Mouse (Mus musculus) adrenal gland, adult 18-20 months (tissue): ENCODE results near the gene Oxsm. TPM values are rescaled to one million over a fixed set of nuclear protein-coding genes. Genes with fewer than 3 reads are reported as not detected.

Experiments
- DNase-seq, 2 experiments: peaks; one replicate each; pipeline ENCODE4 v3.0.0; 2021 to 2022; ENCODE audit warnings: low spot score in 2 of 2
- total RNA-seq, 2 experiments: library from RNA; stranded (reverse); gene quantifications; 1 replicate in 1 of 2; 2 replicates in 1 of 2; pipeline ENCODE4 v1.2.3; 2021

The Oxsm gene
- total RNA-seq, 2 experiments from 2014 or later: 15.7 to 16.7 TPM

- DNase-seq: peak; percentile 87 to 89
These were observed 6.5 kb downstream of the Oxsm start for GRCm38 (mm10) chr14:16242947-16243602.

- DNase-seq: no peak
These were observed 7.3 kb downstream of the Oxsm start for GRCm38 (mm10) chr14:16242193-16242815.

- no peak for DNase-seq
These were observed 13.1 kb downstream of the Oxsm start for GRCm38 (mm10) chr14:16236466-16236865.

- no peak for DNase-seq
These were observed 16.1 kb downstream of the Oxsm start for GRCm38 (mm10) chr14:16233515-16233914.

GRCm38 (mm10) chr14:16230581-16230980 lies 19.0 kb downstream of the Oxsm start:
- no peak for DNase-seq

- DNase-seq: no peak
These were observed 20.2 kb downstream of the Oxsm start for GRCm38 (mm10) chr14:16229395-16229794.

GRCm38 (mm10) chr14:16219015-16219414 lies 30.6 kb downstream of the Oxsm start:
- DNase-seq: no peak

GRCm38 (mm10) chr14:16207722-16208121 lies 41.9 kb downstream of the Oxsm start:
- DNase-seq: no peak

- DNase-seq: no peak
These were observed 47.9 kb downstream of the Oxsm start for GRCm38 (mm10) chr14:16201673-16202072.

DNA sequence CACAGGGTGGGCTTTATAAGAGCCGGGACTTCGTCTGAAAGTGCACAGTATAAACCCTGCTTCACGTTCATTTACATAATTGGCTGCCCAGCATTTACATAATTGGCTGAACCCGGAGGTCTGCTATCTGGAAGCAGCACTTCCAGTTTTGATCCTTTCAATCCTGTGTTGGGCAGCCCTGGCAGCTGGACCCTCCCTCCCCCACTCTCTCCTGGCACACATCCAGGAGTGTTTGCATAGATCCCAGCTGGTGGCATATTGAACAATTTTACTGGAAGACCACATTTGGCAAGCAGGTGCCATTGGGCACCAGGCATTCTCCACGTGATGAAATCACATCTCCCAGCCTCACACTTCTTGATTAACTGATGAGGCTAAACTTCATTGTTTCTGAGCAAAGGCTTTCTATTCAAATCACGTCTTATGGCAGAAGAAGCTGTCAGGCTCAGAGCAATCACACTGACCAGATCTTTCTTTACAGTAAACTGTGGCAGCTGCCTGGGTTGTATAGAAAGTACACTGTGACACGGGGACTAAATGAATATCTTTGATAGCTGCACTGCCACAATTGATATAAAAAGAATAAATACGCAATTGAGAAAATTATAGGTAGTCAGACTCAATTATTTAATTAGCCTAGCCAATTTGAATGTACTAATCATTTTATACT lies 48.5 kb downstream of the Oxsm start:
- DNase-seq: no peak

- no peak for DNase-seq
These were observed 49.2 kb downstream of the Oxsm start for GRCm38 (mm10) chr14:16200220-16200912.

DNA sequence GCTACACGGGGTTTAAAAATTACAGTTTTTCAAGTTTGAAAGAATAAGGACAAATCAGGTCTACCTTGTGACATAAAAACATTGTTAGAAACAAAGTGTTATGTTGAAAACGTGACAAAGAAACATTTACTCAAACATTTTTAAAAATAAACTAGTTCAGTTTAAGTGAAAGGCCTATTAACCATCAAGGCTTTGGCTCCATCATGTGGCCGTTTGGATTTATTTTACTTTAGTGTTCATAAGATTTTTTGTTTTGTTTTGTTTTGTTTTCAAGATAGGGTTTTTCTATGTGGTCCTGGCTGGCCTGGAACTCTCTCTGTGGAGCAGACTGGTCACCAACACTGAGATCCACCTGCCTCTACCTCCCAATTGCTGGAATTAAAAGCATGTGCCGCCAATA lies 53.1 kb downstream of the Oxsm start:
- no peak for DNase-seq

GRCm38 (mm10) chr14:16195486-16195885 lies 54.1 kb downstream of the Oxsm start:
- DNase-seq: no peak

DNA sequence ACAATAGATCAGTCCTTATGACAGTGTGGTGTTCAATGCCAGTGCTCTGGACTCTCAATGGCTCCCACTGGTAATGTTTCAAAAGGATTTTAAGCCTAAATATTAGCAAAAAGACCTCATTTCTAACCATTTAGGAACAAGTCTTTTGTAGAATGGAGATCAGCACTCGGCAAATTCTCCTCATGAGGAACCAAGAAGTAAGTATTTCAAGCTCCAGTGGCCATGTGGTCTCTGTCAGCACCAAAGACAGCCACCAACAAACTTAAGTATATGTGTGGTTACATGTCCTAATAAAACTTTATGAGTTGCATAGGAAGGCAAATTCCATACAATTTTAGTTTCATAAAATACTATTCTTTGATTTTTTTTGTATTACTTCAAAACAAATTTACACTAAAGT lies 55.5 kb downstream of the Oxsm start:
- no peak for DNase-seq

- DNase-seq: no peak
These were observed 60.5 kb downstream of the Oxsm start for GRCm38 (mm10) chr14:16189142-16189541.

Other genes starting within 250 kb of the Oxsm start
- 10 to 100 TPM; 44.1 to 44.8 TPM for gene Ngly1, start 528 bp downstream of the Oxsm start, total RNA-seq
- gene Top2b, start 115.4 kb upstream of the Oxsm start, total RNA-seq: 10 to 100 TPM; 62.0 to 73.4 TPM